Mouse (Mus musculus) retina, adult 2 months (tissue): ENCODE results near the gene Zfp385b.

Source experiments
- DNase-seq: peaks from one replicate; pipeline ENCODE4 v3.0.0-alpha.2; 2012; ENCODE audit warnings: low read depth, low spot score

The Zfp385b gene

GRCm38 (mm10) chr2:77790846-77791245 is 28.6 kb downstream of the Zfp385b start:
- DNase-seq: no peak

- no peak for DNase-seq
Observed at GRCm38 (mm10) chr2:77790295-77790694, 29.1 kb downstream of the Zfp385b start.

- DNase-seq: no peak
Observed at GRCm38 (mm10) chr2:77781390-77781789, 38.0 kb downstream of the Zfp385b start.

GRCm38 (mm10) chr2:77777781-77778180 is 41.7 kb downstream of the Zfp385b start:
- peak; percentile 23 for DNase-seq

- DNase-seq: peak; percentile 84
Observed at GRCm38 (mm10) chr2:77777047-77777686, 42.3 kb downstream of the Zfp385b start.

- no peak for DNase-seq
Observed at GRCm38 (mm10) chr2:77775247-77775880, 44.1 kb downstream of the Zfp385b start.

- DNase-seq: no peak
Observed at GRCm38 (mm10) chr2:77770056-77770697, 49.3 kb downstream of the Zfp385b start.

- no peak for DNase-seq
Observed at GRCm38 (mm10) chr2:77768321-77768886, 51.0 kb downstream of the Zfp385b start.

GRCm38 (mm10) chr2:77761967-77762366 is 57.5 kb downstream of the Zfp385b start:
- DNase-seq: no peak

GRCm38 (mm10) chr2:77758403-77759071 is 60.9 kb downstream of the Zfp385b start:
- DNase-seq: no peak

GRCm38 (mm10) chr2:77752491-77752890 is 66.9 kb downstream of the Zfp385b start:
- no peak for DNase-seq

- no peak for DNase-seq
Observed at GRCm38 (mm10) chr2:77749631-77750030, 69.8 kb downstream of the Zfp385b start.

GRCm38 (mm10) chr2:77746417-77746816 is 73.0 kb downstream of the Zfp385b start:
- no peak for DNase-seq

GRCm38 (mm10) chr2:77745246-77745645 is 74.2 kb downstream of the Zfp385b start:
- no peak for DNase-seq

GRCm38 (mm10) chr2:77742359-77742758 is 77.1 kb downstream of the Zfp385b start:
- DNase-seq: no peak

- DNase-seq: no peak
Observed at GRCm38 (mm10) chr2:77730196-77730595, 89.2 kb downstream of the Zfp385b start.

GRCm38 (mm10) chr2:77726798-77727197 is 92.6 kb downstream of the Zfp385b start:
- DNase-seq: no peak

- no peak for DNase-seq
Observed at GRCm38 (mm10) chr2:77720806-77721205, 98.6 kb downstream of the Zfp385b start.

GRCm38 (mm10) chr2:77716367-77716766 is 103.1 kb downstream of the Zfp385b start:
- no peak for DNase-seq

- no peak for DNase-seq
Observed at GRCm38 (mm10) chr2:77713886-77714285, 105.6 kb downstream of the Zfp385b start.

- no peak for DNase-seq
Observed at GRCm38 (mm10) chr2:77711751-77712150, 107.7 kb downstream of the Zfp385b start.

- peak; percentile 44 for DNase-seq
Observed at GRCm38 (mm10) chr2:77709206-77709794, 110.1 kb downstream of the Zfp385b start.
